Mouse (Mus musculus): ENCODE data around the gene 1700061G19Rik. TPM values are rescaled to one million over a fixed set of nuclear protein-coding genes. Genes with fewer than 3 reads are reported as not detected.

The 1700061G19Rik gene
- polyA plus RNA-seq, 1 experiment from 2014 or later, result 0.15 TPM

DNA sequence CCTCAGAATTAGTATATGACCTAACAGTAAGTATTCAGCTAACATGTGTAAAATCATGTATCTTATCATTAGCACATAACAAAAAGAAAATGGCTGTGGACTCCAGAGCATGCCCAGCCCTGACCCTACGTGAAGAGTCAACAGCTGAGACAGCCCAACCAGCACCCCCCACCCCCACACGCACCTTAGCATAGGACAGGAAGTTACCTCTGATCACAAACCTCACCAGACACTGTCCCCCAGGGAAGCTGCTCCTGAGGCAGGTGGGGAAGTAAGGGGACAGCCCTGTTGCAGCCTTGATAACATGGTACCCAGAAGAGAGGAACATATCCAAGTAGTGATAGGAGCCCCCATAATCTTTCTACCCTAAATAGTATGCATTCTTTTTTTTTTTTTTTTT lies 50.7 kb downstream of the 1700061G19Rik start:
- ATAC-seq (ENCODE audit: low FRiP score, low TSS enrichment), result no peak
- Histone ChIP-seq H3K9ac (ENCODE audit: low read depth, low read length) (no peak overlapping the region), H3K27me3 (ENCODE audit: control insufficient read depth, insufficient read depth, low read length) (no peaks in the 10 kb centered on the region), H3K4me3 (ENCODE audit: low read length) (no peak overlapping the region), H3K4me2 (replicated peaks; ENCODE audit: low read depth, low read length) (no peak overlapping the region), H3K4me1 (ENCODE audit: control insufficient read depth, insufficient read depth, low read length) (0 out of 2 replicates have a peak, but pooled peaks cover 3% of the 10 kb centered on the region), H3K36me3 (ENCODE audit: control insufficient read depth, insufficient read depth, low read length) (peaks cover 31% of the 10 kb centered on the region), H3K27ac (ENCODE audit: low read depth, low read length) (no peak overlapping the region), H3K9me3 (ENCODE audit: control insufficient read depth, low read length) (peaks cover 2% of the 10 kb centered on the region; the same call in 1 of the 2 replicates)
- 89% methylated on average over 2 of the region's 2 CpGs for WGBS

DNA sequence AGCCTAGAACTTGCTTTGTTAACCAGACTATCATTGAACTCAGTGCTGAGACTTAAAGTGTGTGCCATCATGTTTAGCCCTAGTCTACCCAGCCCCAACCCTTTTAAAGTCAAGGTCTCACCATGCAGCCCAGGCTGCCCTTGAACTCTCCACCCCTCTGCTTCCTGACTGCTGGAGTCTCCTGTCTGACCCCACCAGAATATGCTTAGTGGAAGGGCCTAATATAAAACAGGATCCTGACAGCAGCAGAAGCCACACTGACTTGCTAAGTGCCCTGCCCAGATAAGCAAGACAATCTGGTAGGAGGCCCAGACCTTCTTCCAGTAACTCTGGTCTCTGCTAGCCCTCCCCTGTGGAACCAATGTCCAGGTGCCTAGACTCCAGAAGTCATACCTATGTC lies 53.8 kb downstream of the 1700061G19Rik start:
- no peak for ATAC-seq (ENCODE audit: low FRiP score, low TSS enrichment)
- Histone ChIP-seq H3K9me3 (ENCODE audit: control insufficient read depth, low read length) (no peaks in the 10 kb centered on the region), H3K4me3 (ENCODE audit: low read length) (no peak overlapping the region), H3K27me3 (ENCODE audit: control insufficient read depth, insufficient read depth, low read length) (no peaks in the 10 kb centered on the region), H3K36me3 (ENCODE audit: control insufficient read depth, insufficient read depth, low read length) (peaks cover 13% of the 10 kb centered on the region; the same call in 1 of the 2 replicates), H3K4me1 (ENCODE audit: control insufficient read depth, insufficient read depth, low read length) (peaks cover 15% of the 10 kb centered on the region), H3K27ac (ENCODE audit: low read depth, low read length) (no peak overlapping the region), H3K4me2 (replicated peaks; ENCODE audit: low read depth, low read length) (no peak overlapping the region), H3K9ac (ENCODE audit: low read depth, low read length) (no peak overlapping the region)

DNA sequence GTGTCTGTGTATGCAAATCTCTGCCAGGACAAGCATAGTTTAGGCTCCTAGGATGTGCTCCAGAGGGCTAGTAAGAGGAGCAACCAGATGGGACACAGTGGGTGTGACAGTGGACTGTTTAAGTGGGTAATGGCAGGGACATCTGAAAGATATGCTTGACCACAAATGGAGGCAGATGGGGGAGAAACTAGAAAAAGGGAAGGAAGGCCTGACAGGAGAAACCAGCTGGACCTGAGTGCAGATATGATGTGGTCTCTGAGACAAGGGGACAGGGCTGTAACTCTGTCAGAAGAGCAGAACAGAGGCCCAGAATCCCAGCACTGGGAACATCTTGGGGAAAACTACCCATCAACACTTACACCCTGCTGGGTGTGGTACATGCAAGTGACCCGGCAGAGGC lies 54.3 kb downstream of the 1700061G19Rik start:
- ATAC-seq (ENCODE audit: low FRiP score, low TSS enrichment), result no peak
- Histone ChIP-seq H3K27me3 (ENCODE audit: control insufficient read depth, insufficient read depth, low read length) (no peaks in the 10 kb centered on the region), H3K27ac (ENCODE audit: low read depth, low read length) (no peak overlapping the region), H3K4me2 (replicated peaks; ENCODE audit: low read depth, low read length) (no peak overlapping the region), H3K9me3 (ENCODE audit: control insufficient read depth, low read length) (no peaks in the 10 kb centered on the region), H3K4me1 (ENCODE audit: control insufficient read depth, insufficient read depth, low read length) (peaks cover 20% of the 10 kb centered on the region), H3K36me3 (ENCODE audit: control insufficient read depth, insufficient read depth, low read length) (peaks cover 13% of the 10 kb centered on the region; the same call in 1 of the 2 replicates), H3K9ac (ENCODE audit: low read depth, low read length) (no peak overlapping the region), H3K4me3 (ENCODE audit: low read length) (no peak overlapping the region)
- 87% methylated on average over 1 of the region's 1 CpGs for WGBS

DNA sequence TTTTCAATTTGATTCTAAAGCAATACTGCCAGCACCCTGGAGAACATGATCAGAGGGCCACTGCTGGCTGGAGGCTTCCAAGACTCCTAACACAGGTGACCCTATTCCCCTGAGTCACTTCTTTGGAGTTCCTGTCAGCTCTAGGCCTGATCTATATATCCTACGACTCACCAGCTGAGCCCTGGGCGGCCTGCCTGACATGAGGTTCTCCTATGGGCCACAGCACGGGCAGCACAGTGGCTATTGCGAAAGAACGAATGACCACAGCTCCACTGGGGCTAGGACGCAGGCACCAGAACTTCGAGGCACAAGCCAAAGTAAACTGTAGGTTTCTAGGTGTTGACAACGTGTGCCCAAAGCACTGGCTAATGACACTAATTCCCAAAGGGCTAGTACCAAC lies 54.7 kb downstream of the 1700061G19Rik start:
- no peak overlapping the region for H3K4me3 ChIP-seq (ENCODE audit: low read length)
- H3K9ac ChIP-seq (ENCODE audit: low read depth, low read length), result no peak overlapping the region
- no peak for ATAC-seq (ENCODE audit: low FRiP score, low TSS enrichment)
- H3K36me3 ChIP-seq (ENCODE audit: control insufficient read depth, insufficient read depth, low read length), result peaks cover 8% of the 10 kb centered on the region; the same call in 1 of the 2 replicates
- peaks cover 20% of the 10 kb centered on the region for H3K4me1 ChIP-seq (ENCODE audit: control insufficient read depth, insufficient read depth, low read length)
- H3K9me3 ChIP-seq (ENCODE audit: control insufficient read depth, low read length), result no peaks in the 10 kb centered on the region
- no peak overlapping the region for H3K4me2 ChIP-seq (replicated peaks; ENCODE audit: low read depth, low read length)
- WGBS, result 88% methylated on average over 8 of the region's 8 CpGs
- no peak overlapping the region for H3K27ac ChIP-seq (ENCODE audit: low read depth, low read length)
- H3K27me3 ChIP-seq (ENCODE audit: control insufficient read depth, insufficient read depth, low read length), result no peaks in the 10 kb centered on the region

DNA sequence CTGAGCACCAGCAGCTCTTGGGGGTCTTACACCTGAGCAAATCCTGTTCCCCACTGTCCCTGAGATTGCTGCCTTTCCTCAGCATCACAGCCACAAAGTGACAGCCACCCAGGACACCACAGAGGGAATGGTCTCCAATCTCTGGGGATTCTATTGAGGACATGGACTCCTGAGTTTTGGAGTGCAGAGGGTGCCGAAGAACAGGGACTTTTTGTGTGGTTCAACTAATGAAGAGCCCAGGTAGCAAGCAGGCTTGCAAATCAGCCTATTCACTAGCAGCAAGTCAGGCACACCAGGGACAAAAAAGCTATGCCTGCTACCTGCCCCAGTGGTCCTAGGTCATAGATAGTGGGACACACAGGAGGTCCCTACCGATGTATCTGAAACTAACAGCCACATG lies 58.1 kb downstream of the 1700061G19Rik start:
- WGBS, result 92% methylated on average over 2 of the region's 2 CpGs
- Histone ChIP-seq H3K9me3 (ENCODE audit: control insufficient read depth, low read length) (no peaks in the 10 kb centered on the region), H3K27me3 (ENCODE audit: control insufficient read depth, insufficient read depth, low read length) (no peaks in the 10 kb centered on the region), H3K4me2 (replicated peaks; ENCODE audit: low read depth, low read length) (peak overlapping the region; percentile 90; the same call in 1 of the 2 replicates), H3K4me3 (ENCODE audit: low read length) (no peak overlapping the region), H3K27ac (ENCODE audit: low read depth, low read length) (no peak overlapping the region), H3K9ac (ENCODE audit: low read depth, low read length) (no peak overlapping the region), H3K36me3 (ENCODE audit: control insufficient read depth, insufficient read depth, low read length) (no peaks in the 10 kb centered on the region), H3K4me1 (ENCODE audit: control insufficient read depth, insufficient read depth, low read length) (peaks cover 17% of the 10 kb centered on the region)
- no peak for ATAC-seq (ENCODE audit: low FRiP score, low TSS enrichment)

DNA sequence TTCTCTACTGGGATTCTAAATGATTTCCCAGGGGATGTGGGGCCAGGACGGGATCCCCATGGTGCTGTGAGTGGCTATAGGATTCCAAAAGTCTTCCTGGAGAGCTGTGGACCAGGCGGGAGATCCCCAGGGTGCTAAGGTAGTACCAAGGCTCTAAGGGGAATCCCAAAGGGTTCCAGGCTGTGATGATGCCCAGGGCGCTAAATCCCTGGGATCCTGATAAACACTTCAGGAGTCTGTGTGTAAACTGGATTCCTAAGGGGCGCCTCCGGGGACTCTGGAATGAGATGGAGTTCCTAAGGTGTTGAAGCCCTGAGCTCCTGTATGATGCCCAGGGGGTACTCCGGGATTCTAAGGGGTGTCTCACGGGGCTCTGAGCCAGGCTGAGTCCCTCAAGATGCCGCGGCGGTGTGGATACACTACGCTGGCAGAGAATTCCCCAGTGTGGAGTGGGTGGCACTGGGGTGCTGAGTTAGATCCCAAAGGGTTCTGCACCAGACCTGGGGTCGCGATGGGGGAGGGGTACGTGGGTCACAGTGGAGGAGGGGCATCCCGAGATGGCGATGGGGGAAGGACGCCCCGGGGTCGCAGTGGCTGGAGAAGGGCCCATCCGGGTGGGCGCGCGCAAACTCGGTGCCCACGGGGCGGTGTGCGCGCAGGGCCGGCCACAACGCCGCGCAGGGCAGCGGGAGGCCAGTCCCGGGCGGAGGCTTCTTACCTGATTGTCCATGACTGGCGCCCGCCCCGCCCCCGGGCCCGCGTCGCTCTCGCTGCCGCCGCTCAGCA lies 59.5 kb downstream of the 1700061G19Rik start:
- no peaks in the 10 kb centered on the region for H3K36me3 ChIP-seq (ENCODE audit: control insufficient read depth, insufficient read depth, low read length)
- peaks cover 17% of the 10 kb centered on the region for H3K4me1 ChIP-seq (ENCODE audit: control insufficient read depth, insufficient read depth, low read length)
- peak overlapping the region; percentile 90 for H3K4me2 ChIP-seq (replicated peaks; ENCODE audit: low read depth, low read length)
- ATAC-seq (ENCODE audit: low FRiP score, low TSS enrichment), result peak; percentile 44
- under 1% methylated on average over 39 of the region's 45 CpGs for WGBS
- peak overlapping the region; percentile 62; the same call in 1 of the 2 replicates for H3K27ac ChIP-seq (ENCODE audit: low read depth, low read length)
- H3K9ac ChIP-seq (ENCODE audit: low read depth, low read length), result peak overlapping the region; percentile 95
- H3K9me3 ChIP-seq (ENCODE audit: control insufficient read depth, low read length), result no peaks in the 10 kb centered on the region
- peak overlapping the region; percentile 96 for H3K4me3 ChIP-seq (ENCODE audit: low read length)
- H3K27me3 ChIP-seq (ENCODE audit: control insufficient read depth, insufficient read depth, low read length), result no peaks in the 10 kb centered on the region

DNA sequence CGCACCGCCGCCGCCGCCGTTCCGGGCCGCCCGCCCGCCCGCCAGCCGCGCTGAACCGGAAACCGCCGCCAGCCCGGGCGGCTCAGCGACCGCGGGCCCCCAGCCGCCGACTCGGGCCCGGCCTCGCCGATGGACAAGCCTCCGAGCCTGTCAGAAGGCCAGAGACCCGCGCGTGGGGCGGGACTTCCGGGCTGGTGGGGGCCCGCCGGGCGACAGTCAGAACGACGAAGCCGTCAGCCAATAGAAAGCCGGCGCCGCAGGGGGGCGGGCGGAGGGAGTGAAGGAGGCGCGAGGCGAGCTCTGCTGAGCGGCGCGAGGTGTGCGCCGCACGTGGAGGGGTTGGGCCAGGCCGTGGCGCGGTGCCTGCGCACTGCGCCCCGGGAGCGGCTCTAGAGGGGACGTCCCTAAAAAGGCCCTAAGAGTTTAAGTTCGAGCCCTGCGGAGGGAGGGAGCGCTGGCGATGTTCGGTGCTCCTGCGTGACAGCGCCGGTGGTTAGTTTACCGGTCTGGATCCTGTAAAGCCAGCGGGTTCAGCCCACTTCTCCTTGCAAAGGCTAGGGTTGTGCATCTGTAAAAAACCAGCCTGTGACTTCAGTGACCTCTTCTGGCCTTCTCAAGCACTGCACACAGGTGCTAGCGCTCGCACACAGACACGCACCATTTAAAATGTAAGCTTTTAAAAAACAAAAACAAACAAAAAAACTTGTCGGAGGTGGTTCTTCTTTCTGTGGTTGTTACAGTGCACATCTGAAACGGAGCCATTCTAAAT lies 60.3 kb downstream of the 1700061G19Rik start, which contains the start of gene Mllt1:
Gene Mllt1 (minus strand): TSS at position 53 of the 769 bp plus-strand sequence.
- H3K4me3 ChIP-seq (ENCODE audit: low read length), result peak within 1 kb of the TSS; percentile 96
- peak; percentile 98 for ATAC-seq (ENCODE audit: low FRiP score, low TSS enrichment)
- peak within 1 kb of the TSS; percentile 90 for H3K4me2 ChIP-seq (replicated peaks; ENCODE audit: low read depth, low read length)
- no peaks in the 10 kb centered on the region for H3K9me3 ChIP-seq (ENCODE audit: control insufficient read depth, low read length)
- peak within 1 kb of the TSS; percentile 62; the same call in 1 of the 2 replicates for H3K27ac ChIP-seq (ENCODE audit: low read depth, low read length)
- peak within 1 kb of the TSS; percentile 95 for H3K9ac ChIP-seq (ENCODE audit: low read depth, low read length)
- H3K4me1 ChIP-seq (ENCODE audit: control insufficient read depth, insufficient read depth, low read length), result peaks cover 17% of the 10 kb centered on the region
- H3K27me3 ChIP-seq (ENCODE audit: control insufficient read depth, insufficient read depth, low read length), result no peaks in the 10 kb centered on the region
- no peaks in the 10 kb centered on the region for H3K36me3 ChIP-seq (ENCODE audit: control insufficient read depth, insufficient read depth, low read length)
- WGBS, result 2% methylated on average over 69 of the region's 76 CpGs

DNA sequence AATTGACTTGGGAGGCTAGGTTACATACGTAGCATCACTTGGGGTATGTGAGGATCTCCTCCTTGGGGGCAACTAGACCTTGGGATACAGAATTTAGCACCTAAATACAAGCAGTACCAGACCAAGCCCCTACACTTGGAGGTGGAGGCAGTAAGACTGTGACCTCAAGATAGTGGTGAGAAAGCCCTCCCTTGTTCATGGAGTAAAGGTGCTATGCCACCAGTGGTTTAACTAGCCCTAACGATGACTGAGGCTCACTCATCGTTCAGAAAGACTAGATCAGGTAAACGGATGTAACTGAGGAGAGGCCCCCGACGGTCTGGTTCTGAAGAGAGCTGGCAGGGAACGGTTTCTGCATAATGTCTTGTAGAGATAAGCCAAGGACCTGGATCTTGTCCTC lies 61.5 kb downstream of the 1700061G19Rik start:
- H3K27me3 ChIP-seq (ENCODE audit: control insufficient read depth, insufficient read depth, low read length), result no peaks in the 10 kb centered on the region
- H3K4me1 ChIP-seq (ENCODE audit: control insufficient read depth, insufficient read depth, low read length), result peaks cover 17% of the 10 kb centered on the region
- H3K27ac ChIP-seq (ENCODE audit: low read depth, low read length), result no peak overlapping the region
- WGBS, result 92% methylated on average over 7 of the region's 7 CpGs
- H3K4me3 ChIP-seq (ENCODE audit: low read length), result no peak overlapping the region
- H3K9me3 ChIP-seq (ENCODE audit: control insufficient read depth, low read length), result 0 out of 2 replicates have a peak, but pooled peaks cover 2% of the 10 kb centered on the region
- H3K9ac ChIP-seq (ENCODE audit: low read depth, low read length), result no peak overlapping the region
- no peaks in the 10 kb centered on the region for H3K36me3 ChIP-seq (ENCODE audit: control insufficient read depth, insufficient read depth, low read length)
- no peak for ATAC-seq (ENCODE audit: low FRiP score, low TSS enrichment)
- H3K4me2 ChIP-seq (replicated peaks; ENCODE audit: low read depth, low read length), result no peak overlapping the region

All from kidney, embryonic 14.5 days (tissue).